ENCODE assay signal across 14 mouse cellular contexts in the genomic region with DNA sequence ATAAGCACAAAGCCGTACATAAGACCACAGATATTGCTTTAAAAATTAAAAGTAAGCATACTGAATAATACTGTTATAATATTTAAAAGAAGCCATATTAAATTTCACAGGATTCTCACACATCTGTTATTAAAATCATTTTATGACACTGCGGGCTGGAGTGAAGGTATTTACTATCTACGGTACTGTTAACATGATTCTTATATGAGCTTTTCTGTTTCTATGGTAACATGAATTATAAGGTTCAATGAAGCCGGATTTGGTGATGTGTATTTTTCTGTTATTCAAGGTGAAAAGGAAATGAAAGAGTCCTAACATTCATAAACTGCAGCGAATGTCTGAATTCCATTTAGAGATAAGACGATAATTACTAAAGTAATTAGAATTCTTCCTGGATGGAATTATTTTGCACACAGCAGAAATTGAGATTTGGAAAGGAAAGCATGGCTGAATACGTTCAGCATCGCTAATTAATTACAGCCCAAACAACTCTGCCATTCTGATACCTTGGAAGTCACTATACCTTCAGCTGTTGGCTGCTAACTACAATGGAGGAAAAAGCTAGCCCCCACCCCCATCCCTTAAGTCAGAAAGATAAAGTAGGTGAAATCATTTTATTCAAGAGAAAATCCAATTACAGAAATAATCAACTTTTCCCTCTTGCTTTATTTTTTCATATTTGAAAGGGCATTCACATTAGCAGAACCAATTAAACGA.
"Had no signal": no experiment of that assay in that cellular context is flagged by ENCODE, and none has a peak within 500 bp of the region (broad histone marks: within the 10 kb centered on the region; RNA-seq: fewer than 3 reads in every experiment).

No protein-coding gene starts in this region.

- H3K4me1 ChIP-seq: liver, embryonic 15.5 days had no signal

- H3K27ac ChIP-seq: kidney, embryonic 15.5 days; left cerebral cortex, adult 2 months; limb, embryonic 10.5 days; liver, embryonic 15.5 days; midbrain, embryonic 12.5 days had no signal

- H3K27me3 ChIP-seq: kidney, embryonic 15.5 days; liver, embryonic 15.5 days; midbrain, embryonic 12.5 days had no signal

- H3K4me2 ChIP-seq: kidney, embryonic 15.5 days; liver, embryonic 11.5 days; liver, embryonic 15.5 days; midbrain, embryonic 12.5 days had no signal

- H3K9ac ChIP-seq: kidney, embryonic 15.5 days; liver, embryonic 15.5 days; midbrain, embryonic 12.5 days had no signal

- DNase-seq: kidney, adult 2 months; kidney, postnatal 25 days; lung, adult 2 months; lung, postnatal 4 days; right cerebral cortex, adult 18-20 months; right cerebral cortex, postnatal 25 days; thymus, postnatal 36 days had no signal

- H3K4me3 ChIP-seq: kidney, embryonic 15.5 days; left cerebral cortex, adult 2 months; limb, embryonic 10.5 days; liver, embryonic 15.5 days; midbrain, embryonic 12.5 days had no signal

- H3K9me3 ChIP-seq: kidney, embryonic 15.5 days; limb, embryonic 10.5 days; liver, embryonic 15.5 days; midbrain, embryonic 12.5 days had no signal

- H3K36me3 ChIP-seq: kidney, embryonic 15.5 days; limb, embryonic 10.5 days; liver, embryonic 15.5 days; midbrain, embryonic 12.5 days had no signal

- ATAC-seq: lung, postnatal 0 days had no signal
